Mouse (Mus musculus): ENCODE data around the gene Mocs1. TPM values are rescaled to one million over a fixed set of nuclear protein-coding genes. Genes with fewer than 3 reads are reported as not detected.

Gene Mocs1
- polyA plus RNA-seq, 1 experiment from 2014 or later = 5.8 TPM

DNA sequence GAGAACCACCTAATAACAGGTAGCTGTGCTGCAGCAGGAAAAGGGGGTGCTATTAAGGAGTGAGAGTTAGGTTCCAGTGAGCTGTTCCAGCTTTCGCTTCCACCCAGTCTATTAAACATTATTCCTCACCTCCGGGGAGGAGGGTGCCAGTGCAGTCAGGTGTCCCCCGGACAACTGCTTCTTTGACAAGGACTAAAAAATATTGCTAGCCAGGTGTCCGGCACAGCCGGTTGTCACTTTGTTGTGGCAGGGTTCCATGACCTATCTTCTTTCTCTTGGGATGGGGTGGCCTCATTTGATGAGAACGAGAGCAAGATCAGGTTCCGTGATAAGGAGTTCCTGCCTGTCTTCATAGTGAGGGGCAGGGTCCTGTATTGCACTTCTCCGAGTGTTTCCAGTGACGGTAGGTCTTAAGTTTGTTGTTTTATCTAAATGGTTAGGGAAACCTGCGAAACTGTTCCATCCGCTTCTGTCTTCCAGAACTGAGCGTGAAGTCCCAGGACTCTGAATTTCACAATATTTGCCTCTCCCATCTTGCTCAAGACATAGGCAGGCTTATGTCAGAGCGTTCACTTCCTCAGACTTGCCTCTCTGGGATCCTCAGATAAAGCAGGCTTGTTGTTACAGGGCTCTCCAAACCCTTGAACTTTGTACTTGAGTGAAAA lies 721 bp downstream of the Mocs1 start:
- peak overlapping the region; percentile 89 for H3K9ac ChIP-seq (ENCODE audit: low read depth, low read length)
- no peak for ATAC-seq
- H3K27ac ChIP-seq (ENCODE audit: low read length) = no peak overlapping the region
- H3K9me3 ChIP-seq (replicated peaks; ENCODE audit: control insufficient read depth, low read length, poor library complexity, severe bottlenecking) = no peaks in the 10 kb centered on the region
- no peaks in the 10 kb centered on the region for H3K36me3 ChIP-seq (ENCODE audit: control insufficient read depth, insufficient read depth, low read length)
- no peaks in the 10 kb centered on the region for H3K27me3 ChIP-seq (ENCODE audit: control insufficient read depth, insufficient read depth, low read depth, low read length)
- H3K4me1 ChIP-seq (ENCODE audit: control insufficient read depth, insufficient read depth, low read length) = peaks cover 15% of the 10 kb centered on the region
- 70% methylated on average over 13 of the region's 13 CpGs for WGBS
- H3K4me2 ChIP-seq (ENCODE audit: low read length) = peak overlapping the region; percentile 94
- peak overlapping the region; percentile 85 for H3K4me3 ChIP-seq (ENCODE audit: low read depth, low read length)

DNA sequence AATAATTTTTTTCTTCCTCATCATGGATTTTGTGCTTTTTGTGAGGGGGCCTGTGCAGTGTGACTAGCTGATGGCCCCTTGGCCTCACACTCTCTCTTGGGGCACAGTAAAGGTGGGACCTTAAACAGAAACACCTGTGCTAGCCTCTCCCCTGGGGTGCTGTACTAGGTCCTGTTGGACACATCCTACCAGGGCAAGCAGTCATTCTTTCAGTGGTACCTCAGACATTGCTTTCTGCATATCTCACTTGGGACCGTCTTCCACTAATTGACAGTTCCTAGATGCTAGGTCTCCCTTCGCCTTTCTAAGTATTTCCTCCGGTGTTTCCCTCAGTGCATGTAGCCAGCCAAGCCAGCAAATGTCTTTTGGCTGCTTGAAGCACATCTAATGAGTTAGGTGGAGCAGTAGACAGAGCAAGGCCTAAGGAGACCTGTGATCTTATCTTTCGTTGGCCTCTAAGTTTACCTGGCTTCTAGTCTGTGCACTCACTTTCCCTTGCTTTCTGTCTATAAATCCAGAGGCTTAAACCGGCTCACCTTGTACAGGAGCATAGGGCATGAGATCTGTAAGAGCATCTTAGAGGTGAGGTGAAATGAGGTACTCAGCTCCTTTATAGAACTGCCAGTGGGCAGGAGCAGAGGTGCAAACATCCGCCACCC lies 1.4 kb downstream of the Mocs1 start:
- Histone ChIP-seq H3K4me2 (ENCODE audit: low read length) (no peak overlapping the region), H3K36me3 (ENCODE audit: control insufficient read depth, insufficient read depth, low read length) (no peaks in the 10 kb centered on the region), H3K27ac (ENCODE audit: low read length) (no peak overlapping the region), H3K9me3 (replicated peaks; ENCODE audit: control insufficient read depth, low read length, poor library complexity, severe bottlenecking) (no peaks in the 10 kb centered on the region), H3K9ac (ENCODE audit: low read depth, low read length) (no peak overlapping the region), H3K27me3 (ENCODE audit: control insufficient read depth, insufficient read depth, low read depth, low read length) (no peaks in the 10 kb centered on the region), H3K4me3 (ENCODE audit: low read depth, low read length) (no peak overlapping the region), H3K4me1 (ENCODE audit: control insufficient read depth, insufficient read depth, low read length) (peaks cover 15% of the 10 kb centered on the region)
- ATAC-seq = no peak
- WGBS = 97% methylated on average over 6 of the region's 6 CpGs

DNA sequence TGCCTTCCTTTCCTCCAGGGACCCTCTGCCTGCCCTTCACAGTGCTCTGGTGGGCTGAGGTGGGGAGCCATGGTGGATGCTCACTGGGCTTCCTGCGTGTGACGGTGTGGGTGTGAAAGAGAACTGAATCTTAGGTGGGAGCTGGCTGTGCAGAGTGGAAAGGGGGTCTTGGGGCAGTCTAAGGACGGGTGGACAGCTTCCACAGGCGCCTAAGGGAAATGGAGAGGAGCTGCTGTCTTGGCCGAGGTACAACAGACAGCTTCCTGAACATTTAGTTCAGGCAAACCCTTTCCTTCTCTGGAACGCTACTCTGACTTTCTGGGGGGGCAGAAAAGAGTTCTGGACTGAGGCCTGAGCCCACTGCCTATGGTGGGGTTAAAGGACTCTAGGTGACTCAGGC lies 2.0 kb downstream of the Mocs1 start:
- no peak overlapping the region for H3K27ac ChIP-seq (ENCODE audit: low read length)

DNA sequence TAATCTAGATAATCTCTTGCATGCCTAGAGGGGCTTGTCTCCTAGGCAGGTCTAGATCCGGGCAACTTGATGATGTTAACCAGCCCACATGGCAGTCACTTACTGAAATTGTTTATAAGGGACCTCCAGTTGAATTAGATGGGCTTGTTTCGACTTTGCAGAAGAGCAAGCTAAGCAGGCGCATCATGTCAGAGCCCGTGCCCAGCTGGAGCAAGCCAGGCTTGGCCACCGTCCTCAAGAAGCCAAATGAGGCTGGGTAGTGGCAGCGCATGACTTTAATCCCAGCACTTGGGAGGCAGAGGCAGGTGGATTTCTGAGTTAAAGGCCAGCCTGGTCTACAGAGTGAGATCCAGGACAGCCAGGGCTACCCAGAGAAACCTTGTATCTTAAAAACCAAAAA lies 3.0 kb downstream of the Mocs1 start:
- Histone ChIP-seq H3K4me1 (ENCODE audit: control insufficient read depth, insufficient read depth, low read length) (peaks cover 15% of the 10 kb centered on the region), H3K27ac (ENCODE audit: low read length) (no peak overlapping the region), H3K27me3 (ENCODE audit: control insufficient read depth, insufficient read depth, low read depth, low read length) (no peaks in the 10 kb centered on the region), H3K9me3 (replicated peaks; ENCODE audit: control insufficient read depth, low read length, poor library complexity, severe bottlenecking) (no peaks in the 10 kb centered on the region), H3K4me3 (ENCODE audit: low read depth, low read length) (no peak overlapping the region), H3K9ac (ENCODE audit: low read depth, low read length) (no peak overlapping the region), H3K4me2 (ENCODE audit: low read length) (no peak overlapping the region), H3K36me3 (ENCODE audit: control insufficient read depth, insufficient read depth, low read length) (peaks cover 10% of the 10 kb centered on the region)
- 95% methylated on average over 6 of the region's 6 CpGs for WGBS
- no peak for ATAC-seq

More for the DNA sequence above, 2.0 kb downstream of the Mocs1 start:
- Histone ChIP-seq H3K4me3 (ENCODE audit: low read depth, low read length) (no peak overlapping the region), H3K27me3 (ENCODE audit: control insufficient read depth, insufficient read depth, low read depth, low read length) (no peaks in the 10 kb centered on the region), H3K9me3 (replicated peaks; ENCODE audit: control insufficient read depth, low read length, poor library complexity, severe bottlenecking) (no peaks in the 10 kb centered on the region), H3K4me1 (ENCODE audit: control insufficient read depth, insufficient read depth, low read length) (peaks cover 15% of the 10 kb centered on the region), H3K9ac (ENCODE audit: low read depth, low read length) (no peak overlapping the region), H3K4me2 (ENCODE audit: low read length) (no peak overlapping the region), H3K36me3 (ENCODE audit: control insufficient read depth, insufficient read depth, low read length) (peaks cover under 1% of the 10 kb centered on the region)
- no peak for ATAC-seq
- WGBS = 89% methylated on average over 6 of the region's 6 CpGs

DNA sequence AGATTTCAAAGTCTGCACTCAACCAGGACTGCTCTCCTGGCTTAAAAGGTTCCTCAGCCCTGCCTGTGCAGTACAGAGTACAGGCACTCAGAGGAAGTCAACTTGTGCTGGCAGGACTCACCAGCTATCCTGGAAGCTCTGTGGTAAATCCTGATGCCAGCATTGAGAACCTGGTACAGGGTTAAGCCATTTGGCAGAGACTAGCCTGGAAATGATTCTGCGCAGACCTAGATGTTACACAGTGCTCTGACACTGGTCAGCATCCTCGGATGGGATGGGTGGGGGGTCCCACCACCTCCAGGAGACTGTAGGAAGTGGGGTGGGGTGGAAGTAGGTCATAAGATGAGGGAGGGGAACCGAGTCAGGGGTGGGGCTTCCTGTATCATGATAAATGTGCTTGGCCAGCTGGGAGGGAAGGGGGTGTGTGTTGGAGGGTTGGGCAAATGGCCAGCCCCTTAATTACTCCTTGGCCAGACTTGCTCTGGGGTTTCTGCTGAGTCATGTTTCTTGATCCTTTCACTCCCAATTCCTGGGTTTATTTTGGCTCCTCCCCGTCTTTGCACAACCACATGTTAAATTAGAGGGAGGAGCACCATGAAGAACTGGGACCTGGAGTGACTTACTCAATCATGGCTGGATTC lies 4.0 kb downstream of the Mocs1 start:
- Histone ChIP-seq H3K27ac (ENCODE audit: low read length) (no peak overlapping the region), H3K4me1 (ENCODE audit: control insufficient read depth, insufficient read depth, low read length) (peaks cover 15% of the 10 kb centered on the region), H3K36me3 (ENCODE audit: control insufficient read depth, insufficient read depth, low read length) (peaks cover 10% of the 10 kb centered on the region), H3K4me3 (ENCODE audit: low read depth, low read length) (no peak overlapping the region), H3K4me2 (ENCODE audit: low read length) (no peak overlapping the region), H3K27me3 (ENCODE audit: control insufficient read depth, insufficient read depth, low read depth, low read length) (no peaks in the 10 kb centered on the region), H3K9ac (ENCODE audit: low read depth, low read length) (no peak overlapping the region), H3K9me3 (replicated peaks; ENCODE audit: control insufficient read depth, low read length, poor library complexity, severe bottlenecking) (no peaks in the 10 kb centered on the region)
- ATAC-seq = no peak
- 85% methylated on average over 3 of the region's 4 CpGs for whole genome bisulfite sequencing

DNA sequence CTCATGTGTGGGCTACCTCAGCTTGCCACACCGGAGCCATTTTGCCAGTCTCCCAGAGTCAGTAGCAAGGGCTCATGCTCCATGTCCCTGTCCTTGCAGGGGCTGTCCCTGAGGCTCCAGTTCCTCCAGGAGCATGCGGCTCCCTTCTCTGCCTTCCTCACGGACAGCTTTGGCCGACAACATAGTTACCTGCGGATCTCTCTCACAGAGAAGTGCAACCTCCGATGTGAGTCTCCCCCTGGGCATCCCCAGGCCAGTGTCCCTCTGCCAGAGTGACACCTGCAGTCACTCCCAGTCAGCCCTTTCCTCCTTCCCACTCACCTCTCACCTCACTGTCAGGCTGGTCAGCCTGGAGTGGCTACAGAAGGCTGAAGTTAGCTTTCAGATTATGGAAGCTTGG lies 4.9 kb downstream of the Mocs1 start:
- no peak overlapping the region for H3K4me3 ChIP-seq (ENCODE audit: low read depth, low read length)
- H3K4me1 ChIP-seq (ENCODE audit: control insufficient read depth, insufficient read depth, low read length) = peaks cover 13% of the 10 kb centered on the region
- H3K36me3 ChIP-seq (ENCODE audit: control insufficient read depth, insufficient read depth, low read length) = peaks cover 10% of the 10 kb centered on the region
- H3K9ac ChIP-seq (ENCODE audit: low read depth, low read length) = no peak overlapping the region
- 94% methylated on average over 6 of the region's 6 CpGs for WGBS
- no peak overlapping the region for H3K4me2 ChIP-seq (ENCODE audit: low read length)
- H3K27ac ChIP-seq (ENCODE audit: low read length) = no peak overlapping the region
- no peak for ATAC-seq
- H3K9me3 ChIP-seq (replicated peaks; ENCODE audit: control insufficient read depth, low read length, poor library complexity, severe bottlenecking) = no peaks in the 10 kb centered on the region
- no peaks in the 10 kb centered on the region for H3K27me3 ChIP-seq (ENCODE audit: control insufficient read depth, insufficient read depth, low read depth, low read length)

DNA sequence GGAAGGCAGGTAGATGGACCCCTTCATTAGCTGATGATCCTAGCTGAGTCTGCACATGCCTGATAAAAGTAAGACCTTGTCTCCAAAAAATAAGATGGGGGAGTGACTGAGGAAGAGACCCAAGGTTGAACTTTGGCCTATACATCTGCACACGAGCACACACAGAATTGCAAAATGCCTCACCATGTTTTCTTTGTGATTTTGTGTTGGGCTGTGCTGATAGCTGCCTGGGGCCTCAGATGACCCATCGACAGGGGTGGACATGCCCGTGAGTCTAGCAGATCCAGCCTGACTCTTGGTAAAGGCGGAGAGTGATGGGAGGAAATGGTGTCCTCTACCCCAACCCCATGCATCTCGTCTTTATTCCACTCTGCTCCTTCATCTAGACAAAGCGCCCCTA lies 6.1 kb downstream of the Mocs1 start:
- 73% methylated on average over 6 of the region's 6 CpGs for WGBS
- no peak overlapping the region for H3K4me2 ChIP-seq (ENCODE audit: low read length)
- H3K4me1 ChIP-seq (ENCODE audit: control insufficient read depth, insufficient read depth, low read length) = peaks cover 5% of the 10 kb centered on the region
- H3K27ac ChIP-seq (ENCODE audit: low read length) = no peak overlapping the region
- no peak overlapping the region for H3K9ac ChIP-seq (ENCODE audit: low read depth, low read length)
- ATAC-seq = no peak
- no peak overlapping the region for H3K4me3 ChIP-seq (ENCODE audit: low read depth, low read length)
- H3K27me3 ChIP-seq (ENCODE audit: control insufficient read depth, insufficient read depth, low read depth, low read length) = no peaks in the 10 kb centered on the region
- H3K36me3 ChIP-seq (ENCODE audit: control insufficient read depth, insufficient read depth, low read length) = peaks cover 10% of the 10 kb centered on the region
- H3K9me3 ChIP-seq (replicated peaks; ENCODE audit: control insufficient read depth, low read length, poor library complexity, severe bottlenecking) = no peaks in the 10 kb centered on the region

DNA sequence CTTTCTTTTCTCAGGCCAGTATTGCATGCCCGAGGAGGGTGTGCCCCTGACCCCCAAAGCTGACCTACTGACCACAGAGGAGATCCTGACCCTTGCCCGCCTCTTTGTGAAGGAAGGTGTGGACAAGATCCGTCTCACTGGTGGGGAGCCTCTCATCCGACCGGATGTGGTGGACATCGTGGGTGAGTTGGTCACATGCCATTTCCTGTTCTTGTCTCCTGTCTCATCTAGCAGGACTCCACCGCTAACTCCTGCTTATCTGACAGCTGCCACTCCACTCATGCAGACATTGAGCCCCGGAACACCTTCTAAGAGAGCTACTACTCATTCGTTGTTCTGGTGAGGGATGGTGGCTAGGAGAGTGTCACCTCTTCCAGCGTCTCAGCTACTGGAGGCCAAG lies 6.9 kb downstream of the Mocs1 start:
- ATAC-seq = no peak

DNA sequence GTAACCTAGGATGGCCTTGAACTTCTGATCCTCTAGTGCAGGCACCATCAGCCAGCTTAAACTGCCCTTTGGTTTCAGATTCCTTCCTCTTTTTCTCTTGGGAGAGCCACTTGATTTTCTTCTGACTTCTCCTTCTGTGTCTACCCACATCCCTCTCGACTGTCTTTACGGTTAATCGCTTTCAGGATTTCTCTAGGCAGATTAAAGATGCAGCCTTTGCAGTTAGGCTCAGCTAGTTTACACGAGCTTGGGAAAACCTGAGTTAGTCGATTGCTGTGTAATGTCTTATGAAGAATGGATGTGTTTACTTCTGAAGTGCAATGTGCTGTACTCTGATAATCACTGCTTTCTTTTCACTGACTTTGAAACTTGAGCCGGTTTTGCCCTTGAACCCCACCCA lies 8.5 kb downstream of the Mocs1 start:
- no peak overlapping the region for H3K4me2 ChIP-seq (ENCODE audit: low read length)
- no peaks in the 10 kb centered on the region for H3K4me1 ChIP-seq (ENCODE audit: control insufficient read depth, insufficient read depth, low read length)
- WGBS = 84% methylated on average over 6 of the region's 6 CpGs
- no peak overlapping the region for H3K27ac ChIP-seq (ENCODE audit: low read length)
- H3K9me3 ChIP-seq (replicated peaks; ENCODE audit: control insufficient read depth, low read length, poor library complexity, severe bottlenecking) = no peaks in the 10 kb centered on the region
- no peak overlapping the region for H3K4me3 ChIP-seq (ENCODE audit: low read depth, low read length)
- ATAC-seq = no peak
- no peak overlapping the region for H3K9ac ChIP-seq (ENCODE audit: low read depth, low read length)
- H3K36me3 ChIP-seq (ENCODE audit: control insufficient read depth, insufficient read depth, low read length) = peaks cover 10% of the 10 kb centered on the region
- H3K27me3 ChIP-seq (ENCODE audit: control insufficient read depth, insufficient read depth, low read depth, low read length) = no peaks in the 10 kb centered on the region

More for the DNA sequence above, 6.9 kb downstream of the Mocs1 start:
- H3K4me1 ChIP-seq (ENCODE audit: control insufficient read depth, insufficient read depth, low read length) = peaks cover under 1% of the 10 kb centered on the region; the same call in 1 of the 2 replicates
- 92% methylated on average over 10 of the region's 10 CpGs for WGBS
- H3K36me3 ChIP-seq (ENCODE audit: control insufficient read depth, insufficient read depth, low read length) = peaks cover 10% of the 10 kb centered on the region
- H3K9me3 ChIP-seq (replicated peaks; ENCODE audit: control insufficient read depth, low read length, poor library complexity, severe bottlenecking) = no peaks in the 10 kb centered on the region
- H3K9ac ChIP-seq (ENCODE audit: low read depth, low read length) = no peak overlapping the region
- no peak overlapping the region for H3K27ac ChIP-seq (ENCODE audit: low read length)
- no peaks in the 10 kb centered on the region for H3K27me3 ChIP-seq (ENCODE audit: control insufficient read depth, insufficient read depth, low read depth, low read length)
- no peak overlapping the region for H3K4me3 ChIP-seq (ENCODE audit: low read depth, low read length)
- no peak overlapping the region for H3K4me2 ChIP-seq (ENCODE audit: low read length)

Measured in midbrain, embryonic 16.5 days (tissue).